Mouse (Mus musculus): Measurements from ENCODE around the gene Notum. TPM values are rescaled to one million over a fixed set of nuclear protein-coding genes. Genes with fewer than 3 reads are reported as not detected.

The Notum gene
- polyA plus RNA-seq, 1 experiment from 2014 or later: 7.4 TPM

DNA sequence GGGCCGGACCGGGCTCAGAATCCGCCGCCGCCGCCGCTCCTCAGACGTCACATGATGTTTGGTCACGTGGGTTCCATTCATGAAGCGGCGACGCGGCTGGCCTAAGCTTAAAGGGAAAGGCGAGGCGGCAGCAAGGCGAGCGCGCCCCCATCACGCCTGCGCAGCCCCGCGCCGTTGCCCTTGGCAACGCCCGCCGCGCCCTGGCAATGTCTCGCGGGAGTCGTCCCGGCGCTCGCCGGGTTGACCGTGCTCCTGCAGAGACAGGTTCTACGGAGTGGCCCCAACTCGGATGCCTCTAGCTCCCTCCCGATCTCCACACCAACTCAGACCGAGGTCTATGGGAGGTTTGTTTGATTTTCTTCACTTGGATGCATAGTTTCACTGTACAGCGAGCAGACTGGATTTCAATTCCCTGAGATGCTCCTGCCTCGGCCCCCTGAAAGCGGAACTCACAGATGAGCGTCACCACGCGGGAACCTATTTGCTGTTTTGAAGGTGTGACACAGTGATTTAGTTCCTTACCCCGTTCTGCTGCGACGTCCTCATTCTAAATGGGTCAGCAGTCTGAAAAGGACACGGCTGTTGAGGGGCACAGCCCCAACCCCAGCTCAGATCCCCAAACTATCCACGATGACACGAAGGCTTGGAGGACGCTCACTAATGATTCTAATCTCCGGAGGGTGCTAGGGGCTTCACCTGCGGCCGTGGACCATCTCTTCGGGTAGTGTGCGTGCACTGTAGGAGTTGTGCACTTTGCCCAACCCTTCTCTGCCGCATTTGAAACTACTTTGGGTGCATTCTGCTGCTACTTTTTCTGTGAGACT, 27.2 kb downstream of the Notum start, which contains the start of gene Mafg:
Gene Mafg, minus strand, starts transcription at position 81 of the 824 bp plus-strand sequence.
- peak within 1 kb of the TSS; percentile 99 for H3K4me3 ChIP-seq (replicated peaks; ENCODE audit: low read depth, low read length)
- no peaks in the 10 kb centered on the region for H3K27me3 ChIP-seq (ENCODE audit: insufficient read depth, low read length)
- H3K9me3 ChIP-seq (replicated peaks; ENCODE audit: low read length): no peaks in the 10 kb centered on the region
- 14% methylated on average over 58 of the region's 58 CpGs for WGBS
- H3K27ac ChIP-seq: peak within 1 kb of the TSS; percentile 95
- peak within 1 kb of the TSS; percentile 96 for H3K4me2 ChIP-seq (ENCODE audit: low read length)
- peak within 1 kb of the TSS; percentile 86 for H3K9ac ChIP-seq (ENCODE audit: low read depth, low read length)
- peaks cover 20% of the 10 kb centered on the region for H3K4me1 ChIP-seq (replicated peaks; ENCODE audit: insufficient read depth, low read length)
- no peak for TF ChIP-seq CTCF (IDR thresholded peaks at IDR 0.05; ENCODE audit: low read depth)
- H3K36me3 ChIP-seq (ENCODE audit: insufficient read depth, low read length): peaks cover 5% of the 10 kb centered on the region; the same call in 1 of the 2 replicates
- peak; percentile 98 for DNase-seq (ENCODE audit: low spot score)
- peak; percentile 81 for ATAC-seq (replicated peaks; ENCODE audit: low FRiP score, low read depth)

DNA sequence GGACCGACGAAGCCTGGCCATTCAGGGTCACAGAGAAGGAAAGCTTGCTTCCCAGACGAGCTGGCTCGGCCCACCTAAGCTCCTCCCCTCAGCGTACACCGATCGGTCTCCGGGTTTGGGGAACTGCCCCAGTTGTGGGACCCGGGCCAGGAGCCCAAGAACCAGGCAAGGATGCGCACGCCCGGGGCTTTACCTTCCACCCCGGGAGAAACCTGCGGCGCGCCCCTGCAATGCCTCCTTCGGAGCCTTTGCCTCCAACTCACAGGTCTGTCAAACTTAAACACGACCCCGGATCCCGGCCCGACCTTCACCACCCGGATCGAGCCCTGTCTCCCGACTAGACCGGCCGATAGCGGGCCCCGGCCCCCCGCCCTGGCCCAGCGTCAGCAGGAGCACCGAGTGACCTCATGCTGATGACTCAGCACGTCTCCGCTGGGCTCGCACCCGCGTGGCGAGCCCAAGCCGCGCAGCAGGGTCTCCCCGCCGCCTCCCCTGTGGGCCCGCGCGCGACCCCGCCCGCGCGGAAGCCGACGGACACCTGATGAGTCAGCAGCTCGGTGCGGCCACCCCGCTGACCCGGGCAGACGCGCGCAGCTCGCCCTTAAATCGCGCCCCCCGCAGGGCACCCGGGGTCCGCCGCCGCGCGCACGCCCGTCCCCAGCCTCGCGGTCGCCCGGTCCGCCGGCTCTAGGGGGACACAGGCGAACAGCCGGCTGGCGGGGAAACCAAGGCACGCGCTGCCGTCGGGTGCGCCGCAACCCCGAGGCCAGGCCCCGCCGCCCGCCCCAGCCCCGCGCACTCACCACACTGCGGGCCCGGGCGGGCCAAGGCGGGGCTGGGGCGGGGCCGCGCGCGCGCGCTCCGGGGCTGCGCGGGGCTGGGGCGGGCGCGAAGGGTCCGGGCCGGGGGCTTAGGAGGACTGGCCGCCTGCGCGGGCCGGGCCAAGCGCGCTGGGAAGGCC, 28.1 kb downstream of the Notum start:
- H3K27me3 ChIP-seq (ENCODE audit: insufficient read depth, low read length): no peaks in the 10 kb centered on the region
- H3K4me1 ChIP-seq (replicated peaks; ENCODE audit: insufficient read depth, low read length): peaks cover 20% of the 10 kb centered on the region
- peaks cover 8% of the 10 kb centered on the region; the same call in 1 of the 2 replicates for H3K36me3 ChIP-seq (ENCODE audit: insufficient read depth, low read length)
- ATAC-seq (replicated peaks; ENCODE audit: low FRiP score, low read depth) (peak; percentile 70), DNase-seq (ENCODE audit: low spot score) (peak; percentile 71)
- peak overlapping the region; percentile 95 for H3K27ac ChIP-seq
- no peaks in the 10 kb centered on the region for H3K9me3 ChIP-seq (replicated peaks; ENCODE audit: low read length)
- H3K9ac ChIP-seq (ENCODE audit: low read depth, low read length): peak overlapping the region; percentile 86
- peak overlapping the region; percentile 99 for H3K4me3 ChIP-seq (replicated peaks; ENCODE audit: low read depth, low read length)
- under 1% methylated on average over 105 of the region's 116 CpGs for WGBS
- TF ChIP-seq CTCF (IDR thresholded peaks at IDR 0.05; ENCODE audit: low read depth): no peak
- peak overlapping the region; percentile 96 for H3K4me2 ChIP-seq (ENCODE audit: low read length)

DNA sequence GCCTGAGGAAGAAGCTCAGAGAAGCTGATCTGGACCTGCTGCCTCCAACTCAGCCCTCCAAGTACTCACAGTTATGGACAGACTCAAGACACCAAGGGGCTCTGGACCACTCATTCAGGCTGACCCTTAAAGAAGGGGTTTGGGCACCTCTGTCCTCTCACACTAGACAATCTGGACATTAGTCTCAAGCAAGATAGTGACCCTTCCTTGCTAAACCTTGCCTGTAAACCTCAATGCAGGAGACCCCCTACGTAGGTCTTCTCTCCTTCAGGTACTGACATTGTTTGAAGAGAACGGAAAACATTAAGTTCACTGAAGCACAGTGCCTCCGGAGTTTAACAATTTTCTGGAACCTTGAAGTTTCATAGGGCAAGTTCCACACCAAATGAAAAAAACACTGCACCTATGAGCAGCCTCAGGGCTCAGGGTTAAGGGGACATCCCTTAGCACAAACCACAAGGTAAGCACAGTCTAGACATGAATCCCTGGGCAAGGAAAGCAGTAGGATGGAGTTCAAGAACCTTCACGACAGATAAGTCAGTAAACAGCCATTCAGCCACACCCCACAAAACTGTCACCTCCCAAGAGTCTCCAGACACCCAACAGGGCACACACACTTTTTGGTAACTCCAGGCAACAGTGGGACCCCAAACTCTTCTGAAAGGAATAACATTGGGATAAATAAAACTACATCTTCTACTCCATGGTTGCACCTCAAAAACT, 29.1 kb downstream of the Notum start:
- H3K36me3 ChIP-seq (ENCODE audit: insufficient read depth, low read length): peaks cover 15% of the 10 kb centered on the region
- H3K4me1 ChIP-seq (replicated peaks; ENCODE audit: insufficient read depth, low read length): peaks cover 20% of the 10 kb centered on the region
- H3K9me3 ChIP-seq (replicated peaks; ENCODE audit: low read length): no peaks in the 10 kb centered on the region
- H3K27ac ChIP-seq: peak overlapping the region; percentile 95
- peak overlapping the region; percentile 96 for H3K4me2 ChIP-seq (ENCODE audit: low read length)
- no peak for DNase-seq (ENCODE audit: low spot score)
- peak overlapping the region; percentile 86 for H3K9ac ChIP-seq (ENCODE audit: low read depth, low read length)
- H3K27me3 ChIP-seq (ENCODE audit: insufficient read depth, low read length): no peaks in the 10 kb centered on the region
- 47% methylated on average over 4 of the region's 4 CpGs for WGBS
- H3K4me3 ChIP-seq (replicated peaks; ENCODE audit: low read depth, low read length): peak overlapping the region; percentile 99
- ATAC-seq (replicated peaks; ENCODE audit: low FRiP score, low read depth): no peak
- TF ChIP-seq CTCF (IDR thresholded peaks at IDR 0.05; ENCODE audit: low read depth): no peak

DNA sequence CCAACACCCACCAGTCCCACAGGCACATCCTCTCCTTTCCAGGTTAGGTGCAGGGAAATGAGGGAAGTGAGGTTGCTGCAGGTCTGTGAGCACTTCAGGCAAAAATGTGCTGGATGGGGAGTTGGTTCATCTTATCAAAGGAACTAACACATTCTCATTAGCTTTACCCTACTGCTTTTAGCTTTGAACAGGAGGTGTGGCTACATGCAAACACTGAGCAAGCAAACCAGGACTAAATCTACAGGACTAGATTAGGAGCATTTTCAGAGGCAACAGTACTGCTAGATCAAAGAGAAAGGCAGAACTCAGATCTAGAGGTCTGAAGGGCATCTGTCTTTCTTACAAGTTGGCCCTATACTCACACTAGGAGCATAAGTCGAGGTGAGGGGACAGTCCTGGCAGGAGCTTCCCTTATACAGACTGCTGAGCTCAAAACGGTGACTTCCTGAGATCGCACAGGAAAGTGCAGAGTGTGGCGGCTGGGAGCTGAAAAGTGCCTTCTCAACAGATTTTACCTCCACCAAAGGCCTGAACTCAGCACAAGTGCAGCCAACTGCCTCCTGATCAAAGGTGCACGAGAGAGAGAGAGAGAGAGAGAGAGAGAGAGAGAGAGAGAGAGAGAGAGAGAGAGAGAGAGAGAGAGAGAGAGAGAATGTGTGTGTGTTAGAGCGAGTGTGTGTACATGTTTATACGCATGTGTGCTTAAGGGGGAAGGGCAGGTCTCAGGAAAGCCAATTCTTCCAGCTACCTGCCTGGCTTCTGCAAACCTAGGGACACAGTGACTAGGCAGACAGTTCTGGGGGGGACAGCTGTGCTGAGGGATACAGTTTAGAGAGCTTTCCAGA, 29.9 kb downstream of the Notum start:
- Histone ChIP-seq H3K36me3 (ENCODE audit: insufficient read depth, low read length) (peaks cover 15% of the 10 kb centered on the region), H3K9ac (ENCODE audit: low read depth, low read length) (peak overlapping the region; percentile 86; the same call in 1 of the 2 replicates), H3K4me2 (ENCODE audit: low read length) (peak overlapping the region; percentile 96), H3K4me3 (replicated peaks; ENCODE audit: low read depth, low read length) (peak overlapping the region; percentile 99; the same call in 1 of the 2 replicates), H3K4me1 (replicated peaks; ENCODE audit: insufficient read depth, low read length) (peaks cover 20% of the 10 kb centered on the region), H3K9me3 (replicated peaks; ENCODE audit: low read length) (no peaks in the 10 kb centered on the region), H3K27ac (peak overlapping the region; percentile 95), H3K27me3 (ENCODE audit: insufficient read depth, low read length) (no peaks in the 10 kb centered on the region)
- DNase-seq (ENCODE audit: low spot score): no peak
- TF ChIP-seq CTCF (IDR thresholded peaks at IDR 0.05; ENCODE audit: low read depth): no peak
- ATAC-seq (replicated peaks; ENCODE audit: low FRiP score, low read depth): no peak
- 25% methylated on average over 7 of the region's 7 CpGs for WGBS

DNA sequence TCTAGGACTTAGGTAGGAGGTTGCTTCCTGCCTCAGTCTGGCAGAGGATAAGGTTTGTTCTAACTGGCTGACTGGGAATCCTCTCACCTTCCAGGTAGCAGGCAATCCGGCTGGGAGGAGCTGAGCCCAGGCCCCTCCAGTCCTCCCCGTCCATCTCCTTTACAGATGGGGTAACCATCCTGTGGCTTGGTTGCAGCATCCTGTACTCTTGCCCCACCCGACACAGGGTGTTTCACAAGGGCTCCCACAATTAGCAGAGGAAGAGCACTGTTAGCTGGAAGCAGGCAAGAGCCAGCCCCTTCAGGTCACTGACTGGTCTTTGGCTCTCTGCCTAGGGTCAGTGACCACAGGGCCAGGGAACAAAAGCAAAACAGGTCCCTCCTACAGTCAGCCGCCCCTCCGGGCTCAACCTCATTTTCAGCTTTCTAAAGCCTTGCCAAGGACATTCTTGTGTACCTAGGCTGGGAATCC, 30.5 kb downstream of the Notum start:
- WGBS: 15% methylated on average over 5 of the region's 5 CpGs
- H3K4me1 ChIP-seq (replicated peaks; ENCODE audit: insufficient read depth, low read length): peaks cover 20% of the 10 kb centered on the region
- no peak for TF ChIP-seq CTCF (IDR thresholded peaks at IDR 0.05; ENCODE audit: low read depth)
- H3K9ac ChIP-seq (ENCODE audit: low read depth, low read length): peak overlapping the region; percentile 48; the same call in 1 of the 2 replicates
- H3K27me3 ChIP-seq (ENCODE audit: insufficient read depth, low read length): no peaks in the 10 kb centered on the region
- DNase-seq (ENCODE audit: low spot score) (peak; percentile 37), ATAC-seq (replicated peaks; ENCODE audit: low FRiP score, low read depth) (no peak)
- H3K4me3 ChIP-seq (replicated peaks; ENCODE audit: low read depth, low read length): 0 out of 2 replicates have a peak overlapping the region, but pooled peaks have one; percentile 7
- H3K9me3 ChIP-seq (replicated peaks; ENCODE audit: low read length): no peaks in the 10 kb centered on the region
- H3K27ac ChIP-seq: peak overlapping the region; percentile 81
- H3K36me3 ChIP-seq (ENCODE audit: insufficient read depth, low read length): peaks cover 15% of the 10 kb centered on the region
- H3K4me2 ChIP-seq (ENCODE audit: low read length): peak overlapping the region; percentile 96

Data from kidney, postnatal 0 days (tissue).